Mouse (Mus musculus) bone marrow, adult 2 months (tissue): ENCODE data around the gene Sdc1.

Source experiments
- CTCF ChIP-seq: fragments of 200-500 bp; IDR thresholded peaks from 2 replicates; pipeline ENCODE4 v1.5.1; 2011; ENCODE audit warnings: low read length, control low read depth; ENCODE audit not compliant: control insufficient read depth, insufficient read depth
- POLR2A ChIP-seq: fragments of 200-500 bp; IDR thresholded peaks from 2 replicates; pipeline ENCODE4 v1.6.1; 2011; ENCODE audit warnings: low read depth, mild to moderate bottlenecking, control low read depth, low read length, borderline replicate concordance; ENCODE audit not compliant: control insufficient read depth

DNA sequence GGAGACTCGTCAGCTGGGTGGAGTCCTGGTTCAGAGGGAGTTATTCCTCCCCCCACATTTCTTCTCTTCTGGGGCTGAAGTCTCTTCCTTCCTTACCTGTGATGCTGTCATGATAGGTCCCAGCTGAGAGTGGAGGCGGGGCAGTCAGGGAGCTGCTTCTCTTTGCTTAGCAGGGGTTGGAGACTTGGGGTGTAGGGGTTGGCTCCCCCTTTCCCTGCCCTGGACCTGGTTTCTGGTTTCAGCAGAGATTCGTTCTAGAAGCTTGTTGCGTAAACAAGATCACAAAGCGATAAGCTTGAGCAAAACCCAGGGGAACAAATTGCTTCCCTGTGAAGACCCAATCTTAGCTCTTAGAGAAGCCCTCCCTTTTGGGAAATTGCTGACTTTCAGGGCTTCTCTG is 15.4 kb downstream of the Sdc1 start:
- TF ChIP-seq POLR2A (no peak), CTCF (no peak)
